Mouse (Mus musculus) kidney, embryonic 14.5 days (tissue): ENCODE measurements around the gene Bpgm. TPM values are rescaled to one million over a fixed set of nuclear protein-coding genes. Genes with fewer than 3 reads are reported as not detected.

Experiments
- ATAC-seq: fragments of 200-750 bp; cut with Nextera tagmentation; 2 replicates; pipeline ENCODE4 v1.8.0; 2017; ENCODE audit warnings: moderate number of reproducible peaks, mild to moderate bottlenecking, moderate TSS enrichment, moderate library complexity; ENCODE audit not compliant: low FRiP score, low TSS enrichment
- H3K27ac ChIP-seq: fragments of 300-500 bp; sonication (generic); 2 replicates; pipeline ENCODE4 v1.5.1; 2014; ENCODE audit warnings: low read depth, mild to moderate bottlenecking, low read length, moderate library complexity, mixed read lengths
- H3K27me3 ChIP-seq: fragments of 300-500 bp; sonication (generic); 2 replicates; pipeline ENCODE4 v1.6.1; 2014; ENCODE audit warnings: mild to moderate bottlenecking, low read length; ENCODE audit not compliant: control insufficient read depth, insufficient read depth
- H3K36me3 ChIP-seq: fragments of 300-500 bp; sonication (generic); 2 replicates; pipeline ENCODE4 v1.6.1; 2014; ENCODE audit warnings: low read length, mixed read lengths; ENCODE audit not compliant: control insufficient read depth, insufficient read depth
- H3K4me1 ChIP-seq: fragments of 300-500 bp; sonication (generic); 2 replicates; pipeline ENCODE4 v1.6.1; 2014; ENCODE audit warnings: low read length, mixed read lengths; ENCODE audit not compliant: control insufficient read depth, insufficient read depth
- H3K4me2 ChIP-seq: fragments of 300-500 bp; sonication (generic); replicated peaks from 2 replicates; pipeline ENCODE4 v1.6.1; 2014; ENCODE audit warnings: low read depth, mild to moderate bottlenecking, low read length
- H3K4me3 ChIP-seq: fragments of 300-500 bp; sonication (generic); 2 replicates; pipeline ENCODE4 v1.5.1; 2014; ENCODE audit warnings: mild to moderate bottlenecking, low read length
- H3K9ac ChIP-seq: fragments of 300-500 bp; sonication (generic); 2 replicates; pipeline ENCODE4 v1.6.1; 2014; ENCODE audit warnings: low read depth, mild to moderate bottlenecking, low read length, moderate library complexity
- H3K9me3 ChIP-seq: fragments of 300-500 bp; sonication (generic); 2 replicates; pipeline ENCODE4 v1.6.1; 2016; ENCODE audit warnings: low read length; ENCODE audit not compliant: control insufficient read depth
- WGBS: fragments of 180-500 bp; shearing (Covaris S2); extraction: QIAGEN DNeasy Blood & Tissue Kit; methylation state at CpG from one replicate; pipeline ENCODE4 v1.1.7; 2014; 5-methylcytosine and 5-hydroxymethylcytosine counted together
- polyA plus RNA-seq: library from polyadenylated mRNA; unstranded; fragments of >200 nt; fragmentation: Nextera tagmentation; extraction: Ambion mirVana; gene quantifications from 2 replicates; pipeline ENCODE4 v1.2.1, GENCODE M21; 2014

Gene Bpgm
- polyA plus RNA-seq, 1 experiment from 2014 or later: 42.3 TPM

DNA sequence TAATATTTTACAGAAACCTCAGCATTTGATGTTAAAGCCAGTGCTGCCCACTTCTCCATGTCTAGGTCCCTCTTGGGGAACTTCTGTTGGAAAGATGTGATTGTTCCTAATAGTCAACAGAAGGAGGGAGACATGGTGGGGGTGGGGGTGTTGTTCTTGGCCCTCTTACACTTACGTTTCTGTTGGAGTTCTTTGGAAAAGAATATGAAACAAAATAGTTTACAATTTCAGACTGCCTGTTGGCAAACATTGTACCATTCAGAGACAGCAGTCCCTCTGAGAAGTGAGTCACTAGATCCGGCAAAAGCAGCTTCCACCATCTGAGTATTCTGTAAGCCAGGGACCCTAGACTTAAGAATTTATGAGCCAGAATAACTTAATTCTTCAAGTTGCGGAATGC, 54.0 kb downstream of the Bpgm start:
- Histone ChIP-seq H3K4me3 (no peak overlapping the region), H3K27me3 (no peaks in the 10 kb centered on the region), H3K27ac (no peak overlapping the region), H3K9me3 (no peaks in the 10 kb centered on the region), H3K36me3 (no peaks in the 10 kb centered on the region), H3K4me2 (no peak overlapping the region), H3K4me1 (no peaks in the 10 kb centered on the region; the same call in 1 of the 2 replicates), H3K9ac (no peak overlapping the region)
- no peak for ATAC-seq
- WGBS: 72% methylated on average over 3 of the region's 3 CpGs

- no peak overlapping the region for H3K27ac ChIP-seq
- H3K4me3 ChIP-seq: no peak overlapping the region
- H3K4me1 ChIP-seq: no peaks in the 10 kb centered on the region; the same call in 1 of the 2 replicates
- no peaks in the 10 kb centered on the region for H3K27me3 ChIP-seq
- no peaks in the 10 kb centered on the region for H3K36me3 ChIP-seq
- H3K9ac ChIP-seq: no peak overlapping the region
- WGBS: 94% methylated on average over 1 of the region's 1 CpGs
- no peak for ATAC-seq
- H3K9me3 ChIP-seq: no peaks in the 10 kb centered on the region
- no peak overlapping the region for H3K4me2 ChIP-seq
Measured at GRCm38 (mm10) chr6:34533055-34533454, 57.0 kb downstream of the Bpgm start.

DNA sequence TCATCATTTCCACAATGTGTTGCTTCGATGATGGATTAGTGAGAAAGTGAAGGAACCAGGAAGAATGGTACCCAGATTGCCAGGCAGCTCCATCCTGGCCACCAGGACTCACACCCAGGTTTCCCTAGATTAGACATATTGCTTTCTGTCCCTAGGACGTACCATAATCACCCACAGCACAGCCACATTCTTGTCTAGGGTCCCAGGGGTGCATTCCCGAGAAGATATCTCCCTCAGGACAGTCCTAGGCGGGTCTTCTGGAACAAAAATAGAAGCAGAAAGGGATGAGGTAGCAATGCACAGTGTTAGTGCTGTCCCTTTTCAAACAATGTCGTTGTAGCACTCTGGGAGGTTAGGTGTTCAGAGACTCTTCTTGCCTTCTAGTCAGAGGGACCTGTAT, 57.9 kb downstream of the Bpgm start:
- Histone ChIP-seq H3K27ac (no peak overlapping the region), H3K36me3 (no peaks in the 10 kb centered on the region), H3K4me2 (no peak overlapping the region), H3K4me3 (no peak overlapping the region), H3K9ac (no peak overlapping the region), H3K27me3 (no peaks in the 10 kb centered on the region), H3K9me3 (no peaks in the 10 kb centered on the region), H3K4me1 (no peaks in the 10 kb centered on the region; the same call in 1 of the 2 replicates)
- no peak for ATAC-seq
- WGBS: 73% methylated on average over 5 of the region's 5 CpGs

GRCm38 (mm10) chr6:34542866-34543265, 66.9 kb downstream of the Bpgm start:
- Histone ChIP-seq H3K9ac (no peak overlapping the region), H3K27me3 (no peaks in the 10 kb centered on the region), H3K36me3 (no peaks in the 10 kb centered on the region), H3K4me1 (peaks cover 14% of the 10 kb centered on the region), H3K4me3 (no peak overlapping the region), H3K4me2 (no peak overlapping the region), H3K9me3 (no peaks in the 10 kb centered on the region), H3K27ac (no peak overlapping the region)
- WGBS: 76% methylated on average over 4 of the region's 4 CpGs
- ATAC-seq: no peak

GRCm38 (mm10) chr6:34543303-34544206, 67.5 kb downstream of the Bpgm start:
- no peaks in the 10 kb centered on the region for H3K27me3 ChIP-seq
- no peak for ATAC-seq
- no peak overlapping the region for H3K27ac ChIP-seq
- no peak overlapping the region for H3K9ac ChIP-seq
- peaks cover 14% of the 10 kb centered on the region for H3K4me1 ChIP-seq
- 49% methylated on average over 21 of the region's 21 CpGs for WGBS
- no peak overlapping the region; the same call in 1 of the 2 replicates for H3K4me2 ChIP-seq
- no peaks in the 10 kb centered on the region for H3K9me3 ChIP-seq
- H3K4me3 ChIP-seq: no peak overlapping the region
- no peaks in the 10 kb centered on the region for H3K36me3 ChIP-seq

DNA sequence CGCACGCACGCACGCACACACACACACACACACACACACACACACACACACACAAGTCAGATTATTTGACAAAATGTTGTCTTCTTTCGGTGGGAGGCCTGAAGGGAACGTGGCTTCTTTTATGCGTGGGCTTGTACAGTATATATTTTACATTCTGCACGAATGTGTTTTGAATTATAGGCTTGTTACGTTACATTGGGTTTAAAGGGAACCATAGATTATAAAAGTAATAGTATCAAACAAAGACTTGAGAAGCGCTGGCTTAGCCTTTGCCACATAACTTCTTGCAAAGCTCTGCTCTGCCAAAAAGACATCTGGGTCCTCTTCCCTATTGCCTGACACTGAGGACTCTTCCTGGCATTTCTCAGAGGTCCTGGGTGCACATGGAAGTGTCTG, 68.2 kb downstream of the Bpgm start:
- H3K4me1 ChIP-seq: peaks cover 14% of the 10 kb centered on the region
- no peak overlapping the region; the same call in 1 of the 2 replicates for H3K4me2 ChIP-seq
- no peak for ATAC-seq
- no peaks in the 10 kb centered on the region for H3K36me3 ChIP-seq
- H3K27ac ChIP-seq: no peak overlapping the region
- H3K4me3 ChIP-seq: no peak overlapping the region
- 76% methylated on average over 10 of the region's 10 CpGs for WGBS
- H3K9me3 ChIP-seq: no peaks in the 10 kb centered on the region
- H3K9ac ChIP-seq: no peak overlapping the region
- H3K27me3 ChIP-seq: no peaks in the 10 kb centered on the region

GRCm38 (mm10) chr6:34545286-34545685, 69.3 kb downstream of the Bpgm start:
- H3K27me3 ChIP-seq: no peaks in the 10 kb centered on the region
- H3K9ac ChIP-seq: no peak overlapping the region
- no peak for ATAC-seq
- WGBS: 79% methylated on average over 10 of the region's 10 CpGs
- H3K4me2 ChIP-seq: no peak overlapping the region
- H3K27ac ChIP-seq: no peak overlapping the region
- no peak overlapping the region for H3K4me3 ChIP-seq
- H3K36me3 ChIP-seq: no peaks in the 10 kb centered on the region
- H3K4me1 ChIP-seq: peaks cover 14% of the 10 kb centered on the region
- no peaks in the 10 kb centered on the region for H3K9me3 ChIP-seq

GRCm38 (mm10) chr6:34548406-34548990, 72.5 kb downstream of the Bpgm start:
- Histone ChIP-seq H3K4me2 (no peak overlapping the region), H3K9me3 (no peaks in the 10 kb centered on the region), H3K9ac (no peak overlapping the region), H3K36me3 (no peaks in the 10 kb centered on the region), H3K4me3 (no peak overlapping the region), H3K4me1 (peaks cover 6% of the 10 kb centered on the region), H3K27ac (no peak overlapping the region), H3K27me3 (no peaks in the 10 kb centered on the region)
- no peak for ATAC-seq
- 53% methylated on average over 13 of the region's 13 CpGs for WGBS

DNA sequence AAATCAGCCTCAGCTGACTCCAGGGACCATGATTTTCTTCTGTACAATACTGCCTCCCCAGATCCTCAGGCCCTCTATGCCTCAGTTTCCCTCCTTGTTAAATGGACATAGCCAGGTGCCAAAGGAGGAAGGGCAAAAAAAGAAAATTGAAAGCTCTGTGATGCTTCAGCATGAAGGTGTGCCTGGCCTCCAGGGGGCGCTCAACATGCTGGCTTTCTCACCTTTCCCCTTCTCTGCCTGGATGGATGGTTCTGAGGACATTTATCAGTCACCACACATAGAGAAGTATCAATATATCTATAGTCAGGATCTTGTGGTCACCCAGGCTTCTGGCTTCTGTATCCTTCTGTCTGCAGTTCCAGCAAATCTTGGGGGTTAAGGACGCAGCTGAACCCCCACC, 73.0 kb downstream of the Bpgm start:
- Histone ChIP-seq H3K36me3 (no peaks in the 10 kb centered on the region), H3K27me3 (no peaks in the 10 kb centered on the region), H3K4me3 (no peak overlapping the region), H3K9me3 (no peaks in the 10 kb centered on the region), H3K27ac (no peak overlapping the region), H3K9ac (no peak overlapping the region), H3K4me1 (peaks cover 1% of the 10 kb centered on the region; the same call in 1 of the 2 replicates), H3K4me2 (no peak overlapping the region)
- ATAC-seq: no peak
- WGBS: 46% methylated on average over 2 of the region's 2 CpGs
